Mouse (Mus musculus) CH12F3 (cell line): ENCODE measurements around the gene Eomes.

Experiments
- in situ Hi-C: fragments of 300-500 bp; cut with MboI; formaldehyde crosslinking; loops from 2 replicates; pipeline ENCODE4 v1.14.3; 2020; ENCODE audit warnings: low sequenced_read_pairs

Eomes gene

DNA sequence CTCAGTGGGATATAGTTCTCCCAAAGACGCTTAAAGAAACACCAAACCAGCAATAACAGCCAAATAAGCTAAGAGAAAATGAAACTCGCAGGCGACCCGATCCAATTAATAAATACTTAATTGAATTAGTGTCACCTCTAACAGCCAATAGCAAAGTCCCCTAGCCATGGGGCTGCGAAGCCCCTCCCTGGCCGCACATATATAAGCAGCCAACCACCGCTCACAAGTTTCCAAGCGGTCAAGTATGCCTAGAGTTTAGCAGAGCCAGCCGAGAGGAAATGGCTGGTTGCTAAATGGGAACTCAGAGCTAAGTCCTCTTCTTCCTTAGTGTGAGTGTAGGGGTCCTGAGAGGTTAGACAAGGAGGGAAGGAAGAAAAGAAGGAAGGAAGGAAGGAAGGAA, at the start of gene Eomes:
Gene Eomes (plus strand): TSS at position 252 of the 400 bp plus-strand sequence.
- in situ Hi-C loops: no loop called here

DNA sequence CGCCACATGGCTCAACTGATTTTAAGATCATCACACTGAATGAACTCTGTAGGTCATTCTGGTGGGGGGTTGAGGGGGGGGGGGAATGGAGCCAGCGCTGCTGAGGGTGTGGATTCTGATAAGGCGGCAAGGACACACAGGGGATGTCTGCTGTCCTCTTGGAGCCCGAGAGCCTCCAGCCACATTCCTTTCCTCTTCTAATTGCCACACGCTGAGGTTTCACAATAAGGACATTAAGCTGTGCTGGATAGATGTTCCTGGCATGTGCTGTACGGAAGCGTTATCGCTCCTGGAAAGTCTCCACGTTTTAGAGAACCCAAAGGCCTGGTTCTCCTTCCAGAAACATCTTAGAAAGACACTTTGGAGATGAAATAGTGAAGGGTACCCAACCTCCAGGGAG, 33.2 kb upstream of the Eomes start:
- in situ Hi-C loops: no loop called here

DNA sequence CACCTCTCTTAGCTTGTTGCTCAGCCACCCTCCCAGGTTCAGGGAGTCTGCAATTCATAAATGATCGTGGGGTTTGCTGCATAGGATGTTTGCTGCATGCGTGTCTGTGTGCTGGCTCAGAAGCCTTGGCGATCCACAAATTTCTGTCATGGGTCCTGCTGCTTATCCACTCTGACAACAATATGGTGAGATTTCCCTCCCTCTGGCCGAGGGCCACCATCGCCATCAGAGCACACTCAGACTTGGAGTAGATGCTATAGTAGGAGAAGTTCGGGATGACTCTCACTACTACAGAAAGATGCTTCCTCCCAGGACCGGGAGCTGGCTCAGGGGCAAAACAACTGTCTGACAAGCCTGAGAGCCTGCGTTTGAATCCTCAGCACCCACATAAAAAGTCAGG, 28.7 kb upstream of the Eomes start:
- in situ Hi-C loops: no loop called here

DNA sequence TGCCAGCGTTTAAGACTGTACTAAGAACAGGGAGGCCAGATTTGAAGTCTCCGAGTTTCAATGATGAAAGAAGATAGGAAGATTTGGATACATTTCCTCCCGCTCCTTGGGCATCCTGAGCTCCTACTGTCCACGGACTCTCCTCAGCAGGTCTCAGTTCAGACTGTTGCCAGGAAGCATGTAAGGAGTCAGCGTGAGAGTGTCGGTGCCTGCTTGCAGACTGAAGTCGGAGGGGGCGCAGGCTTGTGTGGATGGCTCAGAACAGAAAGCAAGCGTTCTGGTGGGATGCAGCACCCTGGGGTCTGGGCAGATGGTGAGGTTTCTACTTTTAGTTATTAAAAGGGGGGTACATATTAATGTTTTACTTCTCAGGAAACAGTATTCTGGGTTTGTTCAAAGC, 24.6 kb upstream of the Eomes start:
- in situ Hi-C loops: no loop called here

DNA sequence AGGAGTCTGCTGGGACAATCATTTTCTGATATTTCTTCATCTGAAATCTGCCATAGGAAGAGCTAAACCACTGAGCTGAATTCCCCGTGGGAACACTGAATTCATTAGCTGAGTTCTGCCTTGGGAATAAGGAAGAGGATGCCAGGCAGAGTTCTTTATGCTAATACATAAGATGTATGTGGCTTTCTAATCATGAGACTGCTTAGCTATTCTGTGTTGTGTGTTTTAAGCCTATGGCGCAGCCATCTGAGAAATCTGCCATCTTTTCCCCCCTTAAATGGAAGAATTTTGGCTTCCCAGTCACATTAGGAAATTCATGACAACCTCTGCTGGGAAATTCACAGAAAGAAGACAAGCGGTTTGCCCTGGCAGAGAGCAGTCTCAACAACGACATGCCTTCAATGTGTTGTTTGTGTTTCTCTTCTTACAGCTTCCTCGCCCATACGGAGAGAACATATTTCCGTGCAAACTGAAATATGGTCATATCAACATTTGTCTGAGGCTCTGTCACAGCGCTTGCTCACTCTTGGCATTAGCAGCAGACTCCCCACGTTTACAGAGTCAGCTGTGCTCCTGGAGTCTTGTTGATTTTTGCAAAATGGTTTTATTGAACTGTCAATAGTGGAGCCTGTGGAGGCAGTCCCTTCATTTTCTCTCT, 22.7 kb upstream of the Eomes start:
- in situ Hi-C loops: no loop called here

DNA sequence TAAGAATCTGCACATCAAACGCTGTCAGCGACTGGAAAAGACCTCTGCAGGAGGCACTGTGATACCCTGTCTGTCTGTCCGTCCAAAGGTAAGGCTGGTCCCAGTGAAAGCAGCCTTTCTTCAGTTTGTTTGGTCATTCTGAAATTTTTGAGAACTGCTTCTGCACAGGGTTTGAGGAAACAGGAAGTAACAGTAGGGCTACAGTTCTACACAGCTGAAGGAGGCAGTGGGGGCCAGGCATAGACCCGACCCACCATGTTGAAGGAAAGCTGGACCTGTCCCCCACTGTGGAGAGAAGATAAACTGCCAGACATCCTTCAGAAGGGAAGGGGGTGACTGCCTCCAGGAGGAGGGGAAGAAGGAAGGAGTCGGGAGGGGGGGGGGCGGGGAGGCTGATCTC, 21.6 kb upstream of the Eomes start:
- in situ Hi-C loops: no loop called here

DNA sequence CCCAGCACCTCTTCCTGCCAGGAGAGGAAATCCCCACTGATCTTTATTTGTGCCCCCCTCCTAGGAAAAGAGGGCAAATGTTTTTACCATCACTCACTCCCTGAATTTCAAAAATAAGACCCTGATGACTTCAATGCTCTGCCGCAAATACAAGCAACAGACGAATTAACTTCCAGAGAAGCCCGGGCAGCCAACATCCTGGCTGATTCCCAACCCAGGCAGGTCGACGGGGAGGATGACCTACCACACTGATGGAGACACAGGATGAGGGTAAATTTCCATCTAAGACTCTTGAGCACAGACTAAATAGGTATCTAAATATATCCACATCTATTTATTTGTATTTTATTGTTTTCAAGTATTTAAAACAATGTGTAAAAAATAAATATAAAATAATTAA, 20.0 kb upstream of the Eomes start:
- in situ Hi-C loops: no loop called here

DNA sequence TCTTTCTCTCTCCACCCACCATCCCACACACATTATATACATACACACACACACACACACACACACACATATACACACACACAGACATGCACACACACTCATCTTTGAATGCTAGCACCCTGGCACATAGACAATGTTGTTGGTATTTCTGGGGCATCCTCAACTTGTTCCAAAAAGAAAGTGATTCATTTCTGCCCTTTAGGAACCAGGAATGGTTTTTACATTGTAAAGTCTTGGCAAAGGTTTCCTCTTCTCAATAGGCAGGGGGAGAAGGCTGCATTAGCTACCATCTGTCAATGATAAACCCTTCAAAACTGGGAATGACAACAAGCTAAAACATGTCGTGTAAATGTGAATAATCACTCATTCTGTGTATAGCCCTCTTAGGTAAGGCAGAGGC, 14.0 kb upstream of the Eomes start:
- in situ Hi-C loops: no loop called here

DNA sequence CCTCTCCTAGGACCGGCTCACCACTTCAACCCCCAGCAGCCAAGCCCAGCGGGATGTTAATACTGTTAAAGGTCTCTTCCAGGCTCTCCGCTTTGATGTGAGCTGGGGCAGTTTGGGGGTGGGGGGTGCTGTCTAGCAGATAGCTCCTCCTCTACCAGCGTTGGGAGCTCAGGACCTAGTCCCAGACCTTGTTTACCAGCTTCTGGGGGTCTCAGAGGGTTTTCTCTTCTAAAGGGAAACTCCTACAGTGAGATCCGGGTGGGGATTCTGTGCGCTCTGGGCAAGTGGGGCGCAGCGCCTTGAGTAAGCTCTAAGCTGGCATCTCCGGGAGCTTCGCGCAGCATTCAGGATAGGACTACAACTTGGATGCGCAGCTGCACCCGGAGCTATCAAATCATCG, 9.7 kb upstream of the Eomes start:
- in situ Hi-C loops: no loop called here

DNA sequence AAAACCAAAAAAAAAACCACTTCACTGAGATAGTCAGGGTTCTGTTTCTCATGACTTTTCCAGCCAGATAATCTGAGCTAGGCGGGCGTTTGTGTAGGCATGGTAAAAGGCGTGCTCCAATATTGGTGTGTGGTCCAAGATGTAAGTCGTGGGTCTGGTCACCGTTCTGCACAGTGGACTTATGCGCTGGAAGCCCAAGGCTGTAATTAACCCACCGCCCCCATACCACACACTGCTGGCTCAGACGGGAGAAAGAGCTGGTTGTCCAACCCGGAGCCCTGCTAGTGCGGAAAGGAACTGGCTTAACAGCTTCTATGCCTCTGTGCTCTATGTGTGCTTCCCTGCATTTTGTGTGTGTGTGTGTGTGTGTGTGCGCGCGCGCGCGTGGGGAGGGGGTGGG, 8.7 kb upstream of the Eomes start:
- in situ Hi-C loops: no loop called here

DNA sequence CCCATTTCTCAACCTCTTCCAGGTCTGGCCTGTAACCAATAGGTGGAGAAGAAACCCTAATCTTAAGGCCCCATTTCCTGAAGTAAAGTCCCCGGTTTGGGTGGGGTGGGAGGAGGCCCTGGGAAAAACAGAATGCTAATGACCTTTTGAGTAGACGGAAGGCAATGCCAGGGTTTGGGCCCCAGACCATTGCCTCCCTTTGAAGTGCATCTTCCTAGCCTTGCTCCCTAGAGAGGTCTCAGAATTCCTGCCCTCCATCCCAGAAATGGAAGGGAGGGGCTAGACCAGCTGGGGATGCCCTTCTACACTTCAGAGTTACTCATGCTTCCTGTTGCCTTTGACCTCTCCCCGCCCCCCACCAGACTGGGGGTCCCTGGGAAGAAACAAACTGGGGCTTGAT, 6.7 kb upstream of the Eomes start:
- in situ Hi-C loops: no loop called here

DNA sequence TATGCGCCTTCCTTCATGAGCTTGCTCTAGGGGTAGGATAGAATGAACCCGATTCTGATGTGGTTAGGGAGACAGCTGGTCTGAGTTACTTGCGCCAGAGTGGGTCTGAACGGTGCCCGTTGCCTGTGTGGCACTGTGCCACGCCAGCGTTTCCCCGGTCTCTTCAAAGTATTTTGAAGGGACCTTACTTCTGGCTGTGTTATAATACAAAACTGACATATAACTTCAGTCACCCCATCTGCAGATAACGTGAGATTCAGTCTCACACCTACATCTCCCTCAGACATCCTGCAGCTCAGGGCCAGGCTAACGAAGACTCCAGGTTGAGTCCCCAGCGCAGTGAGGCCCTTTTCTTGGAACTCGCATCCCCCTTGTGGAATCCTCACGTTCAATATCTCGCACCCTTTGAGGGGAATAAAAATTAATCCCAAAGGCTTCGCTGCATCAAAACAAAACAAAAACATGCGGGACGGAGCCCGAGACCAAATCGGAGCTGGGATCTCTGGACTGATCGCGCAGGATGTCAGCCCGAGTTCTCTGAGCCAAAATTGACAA, 1.7 kb upstream of the Eomes start:
- in situ Hi-C loops: no loop called here

DNA sequence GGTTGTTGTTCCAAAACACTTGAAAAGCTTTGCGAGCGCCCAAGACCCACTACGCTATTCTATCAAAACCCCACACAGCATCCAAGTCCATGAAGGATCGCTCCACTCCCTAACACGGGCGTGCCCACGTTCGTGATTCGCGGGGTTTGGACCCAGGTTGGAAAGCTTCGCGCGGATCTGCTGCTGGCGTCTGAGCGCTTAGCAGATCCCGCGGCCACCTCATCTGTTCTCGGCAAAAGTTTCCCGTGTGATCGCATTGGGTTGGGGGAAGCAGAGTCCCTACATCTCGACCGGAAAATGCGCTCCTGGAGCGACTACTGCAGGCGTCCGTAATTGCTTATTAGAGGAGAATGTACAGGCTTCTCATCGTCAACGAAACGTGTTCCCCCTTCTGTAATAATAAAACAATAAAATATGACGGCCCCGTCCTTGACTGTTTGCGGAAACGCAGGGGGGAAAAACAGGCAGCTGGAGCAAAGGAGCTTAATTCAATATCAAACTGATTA, 1.2 kb upstream of the Eomes start:
- in situ Hi-C loops: no loop called here

DNA sequence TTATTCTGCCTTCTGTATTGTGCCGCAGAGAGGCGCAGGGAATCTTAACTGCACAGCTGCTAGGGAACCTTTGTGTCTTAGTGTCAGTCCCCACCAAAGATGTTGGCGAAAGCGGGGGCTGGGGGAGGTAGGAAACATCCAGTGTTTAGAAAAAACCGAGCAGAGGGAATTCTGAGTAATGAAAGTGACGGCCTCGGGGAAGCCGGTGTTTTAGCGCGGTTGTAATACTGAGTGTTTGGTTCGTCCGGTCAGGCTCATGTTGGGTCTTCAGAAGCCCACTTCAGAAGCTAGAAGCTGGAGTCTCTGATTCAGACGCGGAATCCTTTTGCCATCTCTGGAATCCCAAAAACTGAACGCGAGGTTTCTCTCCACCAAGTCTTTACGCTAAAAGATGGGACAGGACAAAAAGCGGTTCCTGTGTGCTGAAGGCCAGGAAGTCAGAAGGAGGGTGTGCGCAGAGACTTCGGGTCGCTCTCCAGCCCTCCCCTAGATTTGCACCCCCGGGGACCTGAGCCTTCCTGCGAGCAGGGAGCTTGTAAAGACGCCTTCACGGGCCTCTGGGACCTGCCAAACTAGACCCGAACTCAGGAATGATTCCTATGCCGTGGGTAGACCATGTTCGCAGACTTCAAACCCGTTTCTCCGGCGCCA, 606 bp upstream of the Eomes start:
- in situ Hi-C loops: no loop called here

DNA sequence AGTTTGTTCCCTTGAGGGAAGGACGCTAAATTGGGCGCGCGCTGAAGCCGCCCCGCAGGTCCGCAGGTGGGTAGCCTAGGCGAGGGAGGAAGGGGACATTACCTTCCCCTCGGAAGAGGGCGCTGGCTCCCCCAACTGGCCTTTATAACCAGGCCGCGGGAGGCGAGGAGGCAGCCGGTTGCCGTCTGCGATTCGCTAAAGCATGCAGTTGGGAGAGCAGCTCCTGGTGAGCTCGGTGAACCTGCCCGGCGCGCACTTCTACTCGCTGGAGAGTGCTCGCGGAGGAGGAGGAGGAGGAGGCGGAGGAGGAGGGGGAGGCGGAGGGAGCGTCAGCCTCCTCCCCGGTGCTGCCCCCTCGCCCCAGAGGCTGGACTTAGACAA, 436 bp downstream of the Eomes start:
- in situ Hi-C loops: no loop called here

DNA sequence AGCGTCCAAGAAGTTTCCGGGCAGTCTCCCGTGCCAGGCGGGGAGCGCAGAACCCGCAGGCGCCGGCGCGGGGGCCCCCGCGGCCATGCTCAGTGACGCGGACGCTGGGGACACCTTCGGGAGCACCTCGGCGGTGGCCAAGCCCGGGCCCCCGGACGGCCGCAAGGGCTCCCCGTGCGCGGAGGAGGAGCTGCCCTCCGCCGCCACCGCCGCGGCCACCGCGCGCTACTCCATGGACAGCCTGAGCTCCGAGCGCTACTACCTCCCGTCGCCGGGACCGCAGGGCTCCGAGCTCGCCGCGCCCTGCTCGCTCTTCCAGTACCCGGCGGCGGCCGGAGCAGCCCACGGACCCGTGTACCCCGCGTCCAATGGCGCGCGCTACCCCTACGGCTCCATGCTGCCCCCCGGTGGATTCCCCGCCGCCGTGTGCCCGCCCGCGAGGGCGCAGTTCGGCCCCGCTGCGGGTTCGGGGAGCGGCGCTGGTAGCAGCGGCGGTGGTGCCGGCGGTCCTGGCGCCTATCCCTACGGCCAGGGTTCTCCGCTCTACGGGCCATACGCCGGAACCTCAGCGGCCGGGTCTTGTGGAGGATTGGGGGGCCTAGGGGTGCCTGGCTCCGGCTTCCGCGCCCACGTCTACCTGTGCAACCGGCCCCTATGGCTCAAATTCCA, 961 bp downstream of the Eomes start:
- in situ Hi-C loops: no loop called here

DNA sequence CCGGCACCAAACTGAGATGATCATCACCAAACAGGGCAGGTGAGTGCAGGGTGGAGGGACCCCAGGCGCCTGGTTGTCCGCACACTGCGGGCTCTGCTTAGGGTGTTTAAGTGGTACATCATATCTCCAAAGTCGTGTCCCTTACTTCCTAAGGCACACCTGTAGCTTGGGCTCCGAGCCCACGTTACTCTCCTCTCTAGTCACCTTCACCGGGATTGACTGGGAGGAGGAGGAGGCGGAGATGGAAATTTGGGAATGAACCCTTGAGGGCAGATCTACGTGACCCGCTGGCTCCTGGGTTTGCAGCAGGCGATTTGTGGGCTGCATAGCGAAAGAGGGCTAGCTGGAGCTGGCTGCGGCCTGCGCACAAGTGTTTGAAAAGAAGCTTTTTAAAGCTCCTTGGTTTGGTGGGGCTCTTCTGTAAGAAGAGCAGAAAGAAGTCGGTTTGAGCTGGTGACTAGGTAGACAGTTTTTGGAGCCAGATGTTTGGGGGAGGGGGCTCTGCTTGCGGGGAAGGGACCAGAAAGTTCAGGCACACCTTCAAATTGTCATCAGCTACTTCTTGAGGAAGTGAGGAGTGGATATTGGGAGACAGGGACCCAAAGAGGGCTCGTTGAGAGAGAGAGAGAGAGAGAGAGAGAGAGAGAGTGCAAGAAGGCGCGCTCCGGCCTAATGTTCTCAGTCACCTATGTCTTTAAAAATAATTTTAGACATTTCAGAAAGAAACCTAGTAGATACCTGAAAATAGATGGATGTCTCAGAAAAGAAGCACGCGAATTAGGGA, 1.7 kb downstream of the Eomes start:
- in situ Hi-C loops: no loop called here

DNA sequence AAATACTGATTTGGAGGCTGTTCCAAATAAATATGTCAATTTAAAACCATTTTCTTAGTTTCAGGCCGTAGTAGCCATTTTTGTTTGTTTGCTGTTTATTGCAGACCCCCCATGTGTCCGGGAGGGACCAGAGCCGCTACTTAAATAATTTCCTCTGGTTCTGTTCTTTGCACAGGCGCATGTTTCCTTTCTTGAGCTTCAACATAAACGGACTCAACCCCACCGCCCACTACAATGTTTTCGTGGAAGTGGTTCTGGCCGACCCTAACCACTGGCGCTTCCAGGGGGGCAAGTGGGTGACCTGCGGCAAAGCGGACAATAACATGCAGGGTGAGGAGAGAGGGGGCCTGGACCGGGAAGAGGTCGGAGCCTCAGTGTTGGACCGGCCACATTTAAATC, 2.3 kb downstream of the Eomes start:
- in situ Hi-C loops: no loop called here

DNA sequence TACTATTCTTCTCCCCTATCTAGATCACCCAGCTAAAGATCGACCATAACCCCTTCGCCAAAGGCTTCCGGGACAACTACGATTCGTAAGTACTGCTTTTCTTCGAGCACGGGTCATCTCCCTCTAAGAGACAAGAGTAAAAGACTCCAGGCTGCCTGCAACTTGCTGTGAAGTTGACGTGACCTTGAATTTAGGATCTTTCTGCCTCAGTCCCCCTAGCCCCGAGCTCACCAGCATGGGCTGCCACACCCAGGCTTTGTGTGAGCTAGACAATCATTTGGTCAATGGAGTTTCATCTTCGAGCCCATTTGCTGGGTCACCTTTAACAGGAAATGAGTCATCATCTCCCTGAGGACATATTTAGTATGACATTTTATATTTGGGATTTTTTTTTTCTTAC, 4.2 kb downstream of the Eomes start:
- in situ Hi-C loops: no loop called here

DNA sequence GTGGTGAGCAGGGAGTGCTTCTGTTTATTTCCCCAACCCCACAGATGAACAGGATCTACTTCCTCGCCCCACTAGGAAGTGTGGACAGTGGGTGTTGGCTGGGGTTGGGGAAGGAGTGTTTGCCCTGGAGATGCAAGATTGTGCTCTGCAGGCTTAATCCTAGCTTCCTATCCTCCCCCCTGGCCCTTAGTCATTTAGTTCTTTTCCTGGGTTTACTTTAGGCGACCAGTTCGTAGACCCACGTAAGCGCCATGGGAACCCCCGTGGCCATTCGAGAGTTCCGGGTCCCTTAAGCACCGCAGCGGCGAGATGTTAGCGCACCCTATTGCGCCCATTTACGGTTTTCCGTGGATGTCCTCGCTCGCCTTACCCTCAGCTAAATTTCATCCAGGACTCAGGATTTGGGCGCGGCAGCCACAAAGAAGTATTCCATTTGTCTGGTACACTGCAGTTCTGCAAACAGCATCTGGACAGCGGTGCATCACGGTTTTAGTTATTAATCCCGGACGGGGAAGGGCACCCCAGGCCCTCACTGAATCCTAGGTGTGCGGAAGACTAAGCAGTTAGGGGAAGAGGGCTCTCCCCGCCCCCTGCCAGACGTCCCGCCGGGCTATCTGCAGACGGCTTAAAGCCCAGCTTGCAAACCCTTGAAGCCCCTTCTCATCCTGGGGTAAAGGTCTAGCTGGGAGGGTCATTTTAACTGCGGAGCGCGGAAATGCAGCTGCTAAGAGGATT, 8.5 kb downstream of the Eomes start:
- in situ Hi-C loops: no loop called here

DNA sequence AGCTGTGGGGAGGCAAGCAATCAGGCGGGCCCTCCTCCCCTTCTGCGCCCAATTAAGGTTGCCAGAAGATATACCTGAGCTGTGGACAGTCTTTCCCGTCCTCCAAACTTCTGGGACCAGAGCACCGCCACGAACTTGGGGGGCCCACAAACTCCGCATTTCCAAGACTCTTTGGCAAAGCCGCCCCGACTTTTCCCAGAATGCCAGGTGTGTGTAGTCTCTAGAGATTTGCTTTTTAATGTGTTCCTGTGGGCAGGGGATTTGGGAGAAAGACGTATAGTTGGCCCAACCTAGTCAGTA, 9.0 kb downstream of the Eomes start:
- in situ Hi-C loops: no loop called here
